Mouse (Mus musculus) ES-E14 (cell line): ENCODE measurements around the gene Eif2b5. TPM values are rescaled to one million over a fixed set of nuclear protein-coding genes. Genes with fewer than 3 reads are reported as not detected.

Experiments used
- DNase-seq: peaks from one replicate; pipeline ENCODE4 v3.0.0-alpha.2; 2013; ENCODE audit warnings: low read depth, low spot score
- H3K27ac ChIP-seq: 2 replicates; pipeline ENCODE4 v1.5.1; 2012; ENCODE audit warnings: low read depth, mild to moderate bottlenecking, low read length, moderate library complexity, mixed read lengths; ENCODE audit not compliant: poor library complexity, insufficient read depth, severe bottlenecking
- H3K36me3 ChIP-seq: 2 replicates; pipeline ENCODE4 v1.6.1; 2012; ENCODE audit warnings: mild to moderate bottlenecking, low read length, moderate library complexity, mixed read lengths; ENCODE audit not compliant: control insufficient read depth, poor library complexity, insufficient read depth, severe bottlenecking
- H3K4me1 ChIP-seq, 2 experiments: fragments of 150-350 bp in 1 of 2; sonication (generic) in 1 of 2; 2 replicates each; pipeline ENCODE4 v1.6.1; 2012; ENCODE audit warnings: low read length in 2 of 2, mild to moderate bottlenecking in 1 of 2, mixed read lengths in 1 of 2; ENCODE audit not compliant: control insufficient read depth in 2 of 2, insufficient read depth in 2 of 2, poor library complexity in 1 of 2
- H3K4me3 ChIP-seq, 2 experiments: fragments of 150-350 bp in 1 of 2; sonication (generic) in 1 of 2; 2 replicates each; pipeline ENCODE4 v1.5.1; 2012; ENCODE audit warnings: low read length in 2 of 2, low read depth in 1 of 2, mild to moderate bottlenecking in 1 of 2, mixed read lengths in 1 of 2; ENCODE audit not compliant: insufficient read depth in 1 of 2, poor library complexity in 1 of 2, severe bottlenecking in 1 of 2
- H3K9ac ChIP-seq: 2 replicates; pipeline ENCODE4 v1.6.1; 2012; ENCODE audit warnings: low read depth, mild to moderate bottlenecking, low read length, mixed read lengths; ENCODE audit not compliant: poor library complexity, insufficient read depth, severe bottlenecking
- H3K9me3 ChIP-seq: fragments of 150-350 bp; sonication (generic); 2 replicates; pipeline ENCODE4 v1.6.1; 2012; ENCODE audit warnings: low read depth, mild to moderate bottlenecking, low read length; ENCODE audit not compliant: control insufficient read depth, insufficient read depth
- CHD2 ChIP-seq: IDR thresholded peaks from 2 replicates; pipeline ENCODE4 v1.6.1; 2014; ENCODE audit warnings: mild to moderate bottlenecking, low read depth, low read length, inconsistent platforms
- HCFC1 ChIP-seq: IDR thresholded peaks from 2 replicates; pipeline ENCODE4 v1.6.1; 2012; ENCODE audit warnings: low read length, inconsistent platforms, borderline replicate concordance; ENCODE audit not compliant: insufficient read depth
- MAFK ChIP-seq: IDR thresholded peaks from 2 replicates; pipeline ENCODE4 v1.6.1; 2014; ENCODE audit warnings: mild to moderate bottlenecking, low read depth, low read length, inconsistent platforms; ENCODE audit not compliant: insufficient read depth
- ZC3H11A ChIP-seq: IDR thresholded peaks from 2 replicates; pipeline ENCODE4 v1.6.1; 2012; ENCODE audit warnings: low read depth, mild to moderate bottlenecking, inconsistent platforms, low read length, borderline replicate concordance
- ZNF384 ChIP-seq: IDR thresholded peaks from 2 replicates; pipeline ENCODE4 v1.6.1; 2012; ENCODE audit warnings: low read depth, low read length, inconsistent platforms
- in situ Hi-C, 2 experiments: fragments of 600-800 bp; cut with MboI; formaldehyde crosslinking; loops; one replicate each; pipeline ENCODE4 v1.15.1; 2025; ENCODE audit warnings: low sequenced_read_pairs in 2 of 2, inconsistent platforms in 1 of 2; ENCODE audit not compliant: unreplicated experiment in 2 of 2
- total RNA-seq: library from RNA; depleted of rRNA; stranded (reverse); fragments of 300-350 nt; gene quantifications from 2 replicates; pipeline ENCODE4 v1.2.3, GENCODE M21; 2012

Gene Eif2b5
- total RNA-seq, 1 experiment = 173 TPM

- no peak overlapping the region for H3K27ac ChIP-seq
- TF ChIP-seq CHD2 (no peak), MAFK (no peak), ZNF384 (no peak), ZC3H11A (no peak), HCFC1 (no peak)
- H3K4me1 ChIP-seq = no peaks in the 10 kb centered on the region
- H3K9me3 ChIP-seq = no peaks in the 10 kb centered on the region
- no peak overlapping the region for H3K4me3 ChIP-seq
- H3K9ac ChIP-seq = no peak overlapping the region
- in situ Hi-C loops = loop anchor here in 1 of 2 experiments (10.0 kb wide), 1 partner anchor 139 kb away; no protein-coding TSS in a partner anchor
- H3K36me3 ChIP-seq = peaks cover 87% of the 10 kb centered on the region
- DNase-seq = no peak
Measured at GRCm38 (mm10) chr16:20506000-20506399, 7.4 kb downstream of the Eif2b5 start.

- no peak overlapping the region for H3K27ac ChIP-seq
- in situ Hi-C loops = loop anchor here in 1 of 2 experiments (10.0 kb wide), 1 partner anchor 135 kb away; no protein-coding TSS in a partner anchor
- no peaks in the 10 kb centered on the region; a peak in 1 of 4 replicates for H3K4me1 ChIP-seq
- H3K4me3 ChIP-seq = no peak overlapping the region
- no peak overlapping the region for H3K9ac ChIP-seq
- TF ChIP-seq CHD2 (no peak), ZC3H11A (no peak)
- H3K9me3 ChIP-seq = no peaks in the 10 kb centered on the region
- peaks cover 65% of the 10 kb centered on the region for H3K36me3 ChIP-seq
- no peak for DNase-seq
Measured at GRCm38 (mm10) chr16:20509349-20509748, 10.7 kb downstream of the Eif2b5 start.

- Histone ChIP-seq H3K36me3 (peaks cover 47% of the 10 kb centered on the region), H3K4me3 (no peak overlapping the region), H3K27ac (peak overlapping the region; percentile 71; the same call in 1 of the 2 replicates), H3K9me3 (no peaks in the 10 kb centered on the region), H3K9ac (no peak overlapping the region; the same call in 1 of the 2 replicates), H3K4me1 (no peaks in the 10 kb centered on the region; a peak in 1 of 4 replicates)
- TF ChIP-seq ZNF384 = no peak
- TF ChIP-seq MAFK = no peak
- TF ChIP-seq ZC3H11A = no peak
- no peak for TF ChIP-seq CHD2
- no peak for DNase-seq
- in situ Hi-C loops = no loop called here
Measured at GRCm38 (mm10) chr16:20511277-20511847, 12.7 kb downstream of the Eif2b5 start.

GRCm38 (mm10) chr16:20516032-20516431, 17.4 kb downstream of the Eif2b5 start:
- H3K4me3 ChIP-seq = peak overlapping the region in 1 of 2 experiments; percentile 86; a peak in 2 of 4 replicates
- DNase-seq = no peak
- no peak overlapping the region for H3K27ac ChIP-seq
- peaks cover 0 to 2% of the 10 kb centered on the region in 2 experiments; a peak in 2 of 4 replicates for H3K4me1 ChIP-seq
- peak overlapping the region; percentile 89; the same call in 1 of the 2 replicates for H3K9ac ChIP-seq
- TF ChIP-seq CHD2 (no peak), MAFK (no peak), ZNF384 (no peak), HCFC1 (no peak), ZC3H11A (no peak)
- no peaks in the 10 kb centered on the region for H3K9me3 ChIP-seq
- H3K36me3 ChIP-seq = peaks cover 4% of the 10 kb centered on the region
- in situ Hi-C loops = no loop called here

GRCm38 (mm10) chr16:20516726-20517201, 18.1 kb downstream of the Eif2b5 start, which contains the start of gene Dvl3:
Gene Dvl3, plus strand, starts transcription at chr16:20516982.
- Histone ChIP-seq H3K4me3 (peak within 1 kb of the TSS; percentile 86 to 91), H3K36me3 (no peaks in the 10 kb centered on the region; the same call in 1 of the 2 replicates), H3K9ac (peak within 1 kb of the TSS; percentile 89), H3K27ac (peak within 1 kb of the TSS; percentile 0; the same call in 1 of the 2 replicates), H3K4me1 (peaks cover 0 to 2% of the 10 kb centered on the region in 2 experiments; a peak in 2 of 4 replicates), H3K9me3 (no peaks in the 10 kb centered on the region)
- peak; percentile 57; the same call in 1 of the 2 replicates for TF ChIP-seq HCFC1
- no peak for TF ChIP-seq MAFK
- no peak for TF ChIP-seq CHD2
- in situ Hi-C loops = no loop called here
- DNase-seq = no peak
